18 mouse cellular contexts compared by ENCODE assay signal in genomic region chr11:61981285-61981684, GRCm38 (mm10). TPM values are rescaled to one million over a fixed set of nuclear protein-coding genes. Genes with fewer than 3 reads are reported as not detected.
DNase-seq lines count a peak whose midpoint lies in the region; ATAC-seq and TF ChIP-seq lines count a peak whose summit lies in the region.
"Had no signal": no experiment of that assay in that cellular context is flagged by ENCODE, and none has a peak within 500 bp of the region (broad histone marks: within the 10 kb centered on the region; RNA-seq: fewer than 3 reads in every experiment).

No protein-coding gene starts in this region.

- H3K4me2 ChIP-seq in liver, embryonic 14.5 days (ENCODE audit: low read depth) = no peak overlapping the region
- H3K4me2 ChIP-seq: embryonic facial prominence, embryonic 13.5 days; heart, embryonic 12.5 days; midbrain, embryonic 11.5 days had no signal

- DNase-seq in kidney, adult 2 months = no peak
- no peak for DNase-seq in kidney, adult 18-20 months
- DNase-seq in A20 (ENCODE audit: low read depth, low spot score) (peak; percentile 37), MEL (ENCODE audit: low read depth, low spot score) (peak; percentile 64)
- DNase-seq in liver, embryonic 14.5 days (ENCODE audit: low read depth in 3 of 3, low spot score in 3 of 3) = no peak
- no peak for DNase-seq in left cerebral cortex, postnatal 10 days (ENCODE audit: extremely low spot score in 1 of 2, low spot score in 2 of 2)
- no peak for DNase-seq in B cell, adult 2 months
- DNase-seq in layer of hippocampus, postnatal 25 days (ENCODE audit: extremely low spot score in 1 of 2, low spot score in 1 of 2) = no peak
- DNase-seq: adrenal gland, adult 8-10 months; cerebellum, adult 2 months; kidney, postnatal 36 days; thymus, adult 18-20 months had no signal

- no peak overlapping the region for H3K9ac ChIP-seq in MEL (ENCODE audit: control insufficient read depth, low read depth, low read length, poor library complexity, severe bottlenecking)
- H3K9ac ChIP-seq in liver, embryonic 14.5 days (replicated peaks) = no peak overlapping the region
- H3K9ac ChIP-seq: embryonic facial prominence, embryonic 13.5 days; heart, embryonic 12.5 days had no signal

- intact Hi-C loops in left cerebral cortex, postnatal 10 days (cut with DNase I) = no loop called here

- 0 out of 2 replicates have a peak, but pooled peaks have one; percentile 2 for TF ChIP-seq CTCF in kidney, adult 2 months (conservative IDR thresholded peaks at IDR 0.05; ENCODE audit: insufficient read depth, insufficient read length, low read depth, low read length)
- peak; percentile 60 to 69 (median 61) for TF ChIP-seq CTCF in MEL (IDR thresholded peaks at IDR 0.05 in 2 of 3, conservative IDR thresholded peaks at IDR 0.05 in 1 of 3; ENCODE audit: control insufficient read depth in 1 of 3, insufficient read depth in 1 of 3, low read depth in 2 of 3, low read length in 3 of 3, poor library complexity in 1 of 3, severe bottlenecking in 1 of 3)
- TF ChIP-seq CTCF in liver, embryonic 14.5 days (IDR thresholded peaks at IDR 0.05; ENCODE audit: low read depth) = peak; percentile 64

- H3K9me3 ChIP-seq in MEL (replicated peaks; ENCODE audit: insufficient read depth, low read length) = no peaks in the 10 kb centered on the region
- H3K9me3 ChIP-seq in liver, embryonic 14.5 days (ENCODE audit: control insufficient read depth, low read length) = no peaks in the 10 kb centered on the region
- H3K9me3 ChIP-seq: embryonic facial prominence, embryonic 13.5 days; forebrain, embryonic 10.5 days had no signal

- no peaks in the 10 kb centered on the region for H3K4me1 ChIP-seq in kidney, adult 2 months (ENCODE audit: control insufficient read depth, insufficient read depth, low read length)
- H3K4me1 ChIP-seq in MEL (ENCODE audit: control insufficient read depth in 1 of 2, insufficient read depth in 2 of 2, low read length in 2 of 2) = peaks cover 9 to 13% of the 10 kb centered on the region in 2 experiments
- peaks cover 3 to 9% of the 10 kb centered on the region in 2 experiments; a peak in 3 of 4 replicates for H3K4me1 ChIP-seq in liver, embryonic 14.5 days (replicated peaks; ENCODE audit: control insufficient read depth in 2 of 2, insufficient read depth in 2 of 2, low read length in 1 of 2)
- H3K4me1 ChIP-seq: forebrain, embryonic 10.5 days; heart, embryonic 12.5 days had no signal

- no peaks in the 10 kb centered on the region; the same call in 1 of the 2 replicates for H3K79me2 ChIP-seq in MEL (ENCODE audit: control insufficient read depth, insufficient read depth, low read length, poor library complexity)

- no peaks in the 10 kb centered on the region for H3K27me3 ChIP-seq in kidney, adult 2 months (replicated peaks; ENCODE audit: control insufficient read depth, insufficient read depth, low read length)
- no peaks in the 10 kb centered on the region for H3K27me3 ChIP-seq in MEL (ENCODE audit: control insufficient read depth in 1 of 2, insufficient read depth in 2 of 2, low read length in 2 of 2)
- H3K27me3 ChIP-seq in liver, embryonic 14.5 days (ENCODE audit: control insufficient read depth, insufficient read depth, low read length) = no peaks in the 10 kb centered on the region
- H3K27me3 ChIP-seq: embryonic facial prominence, embryonic 13.5 days; heart, embryonic 12.5 days had no signal

- TF ChIP-seq EP300 in MEL (IDR thresholded peaks at IDR 0.05; ENCODE audit: low read depth in 1 of 2, low read length in 2 of 2) = no peak
- no peak for TF ChIP-seq EP300 in liver, embryonic 14.5 days (IDR thresholded peaks at IDR 0.05; ENCODE audit: low read depth)

- H3K4me3 ChIP-seq in kidney, adult 2 months (ENCODE audit: insufficient read depth, low read depth, low read length) = no peak overlapping the region
- H3K4me3 ChIP-seq in MEL (ENCODE audit: control insufficient read depth in 1 of 2, insufficient read depth in 1 of 2, low read depth in 2 of 2, low read length in 2 of 2) = no peak overlapping the region
- no peak overlapping the region for H3K4me3 ChIP-seq in liver, embryonic 14.5 days (ENCODE audit: insufficient read depth in 1 of 2, low read depth in 2 of 2, low read length in 2 of 2)
- H3K4me3 ChIP-seq: embryonic facial prominence, embryonic 13.5 days; forebrain, embryonic 10.5 days; heart, embryonic 12.5 days; myocyte had no signal

- H3K27ac ChIP-seq in kidney, adult 2 months (ENCODE audit: insufficient read depth, low read depth, low read length) = no peak overlapping the region
- no peak overlapping the region for H3K27ac ChIP-seq in MEL (ENCODE audit: control insufficient read depth, low read depth, low read length)
- H3K27ac ChIP-seq in liver, embryonic 14.5 days = no peak overlapping the region
- H3K27ac ChIP-seq: embryonic facial prominence, embryonic 13.5 days; forebrain, embryonic 10.5 days had no signal

- 75% methylated on average over 2 of the region's 2 CpGs for WGBS in kidney, adult 2 months
- WGBS in liver, embryonic 14.5 days (ENCODE audit: insufficient replicate concordance) = 68% methylated on average over 2 of the region's 2 CpGs

- TF ChIP-seq RAD21 in MEL (IDR thresholded peaks at IDR 0.05; ENCODE audit: low read depth, low read length) = peak; percentile 50

- no peak for TF ChIP-seq POLR2A in kidney, adult 2 months (IDR thresholded peaks at IDR 0.05; ENCODE audit: low read depth, low read length)
- TF ChIP-seq POLR2A in MEL (IDR thresholded peaks at IDR 0.05; ENCODE audit: control insufficient read depth in 1 of 2, insufficient read depth in 1 of 2, low read depth in 1 of 2, low read length in 2 of 2, poor library complexity in 1 of 2) = no peak

- no peaks in the 10 kb centered on the region for H3K36me3 ChIP-seq in kidney, adult 2 months (ENCODE audit: control insufficient read depth, insufficient read depth, low read length)
- peaks cover 0 to 13% of the 10 kb centered on the region in 2 experiments; a peak in 2 of 4 replicates for H3K36me3 ChIP-seq in MEL (ENCODE audit: control insufficient read depth in 1 of 2, insufficient read depth in 2 of 2, low read length in 2 of 2)
- no peaks in the 10 kb centered on the region; the same call in 1 of the 2 replicates for H3K36me3 ChIP-seq in liver, embryonic 14.5 days (replicated peaks; ENCODE audit: control insufficient read depth, insufficient read depth, low read depth)
- H3K36me3 ChIP-seq: embryonic facial prominence, embryonic 13.5 days; forebrain, embryonic 10.5 days; heart, embryonic 12.5 days had no signal

- peak; percentile 48; the same call in 1 of the 2 replicates for ATAC-seq in liver, embryonic 14.5 days (ENCODE audit: insufficient read depth)
- ATAC-seq: CD4-positive, CD25-positive, alpha-beta regulatory T cell, adult 4 months had no signal

TF ChIP-seq in MEL, 35 proteins besides CTCF, POLR2A, EP300 and RAD21:
- TF ChIP-seq SMC3 (IDR thresholded peaks at IDR 0.05; ENCODE audit: low read depth, low read length) (peak; percentile 63), MXI1 (IDR thresholded peaks at IDR 0.05; ENCODE audit: low read depth, low read length) (no peak), SIN3A (IDR thresholded peaks at IDR 0.05; ENCODE audit: low read length) (no peak), GATA1 (IDR thresholded peaks at IDR 0.05; ENCODE audit: low read depth, low read length) (no peak), E2F4 (IDR thresholded peaks at IDR 0.05; ENCODE audit: borderline replicate concordance, low read depth, low read length) (no peak)

RNA-seq across cellular contexts. Expression of gene Specc1, which starts 24.7 kb away (rescaled TPM):
- polyA plus RNA-seq in kidney, adult 2 months (2012; rRNA removed) = 9.2 and 9.7 TPM in 2 replicates
- total RNA-seq in MEL (2012; rRNA removed) = 2.3 and 2.5 TPM in 2 replicates
- 1 to 10 TPM in 1 of 2 experiments, not detected in 1; 5.8 TPM for polyA plus RNA-seq in MEL (2012; ENCODE audit: insufficient read depth in 1 of 2, insufficient read length in 2 of 2, low read depth in 1 of 2, low replicate concordance in 2 of 2, missing spikeins in 1 of 2)
- 23.5 and 26.2 TPM in 2 replicates for polyA plus RNA-seq in liver, embryonic 14.5 days (2012; rRNA removed)
- polyA plus RNA-seq in liver, embryonic 14.5 days (2014; fragmentation: Nextera tagmentation; extraction: Ambion mirVana) = 40.5 and 43.5 TPM in 2 replicates
- total RNA-seq in left cerebral cortex, postnatal 10 days (2021) = 10 to 100 TPM; 31.0 to 31.1 TPM
- total RNA-seq in layer of hippocampus, postnatal 25 days (2021) = 10 to 100 TPM; 83.0 to 89.6 TPM

RNA-seq across cellular contexts. Expression of gene Akap10, which starts 51.2 kb away (rescaled TPM):
- 13.9 and 17.2 TPM in 2 replicates for polyA plus RNA-seq in kidney, adult 2 months (2012; rRNA removed)
- 20.1 and 21.7 TPM in 2 replicates for total RNA-seq in MEL (2012; rRNA removed)
- polyA plus RNA-seq in MEL (2012; ENCODE audit: insufficient read depth in 1 of 2, insufficient read length in 2 of 2, low read depth in 1 of 2, low replicate concordance in 2 of 2, missing spikeins in 1 of 2) = 10 to 100 TPM in 1 of 2 experiments, not detected in 1; 17.7 TPM
- polyA plus RNA-seq in liver, embryonic 14.5 days (2012; rRNA removed) = 5.4 and 6.5 TPM in 2 replicates
- polyA plus RNA-seq in liver, embryonic 14.5 days (2014; fragmentation: Nextera tagmentation; extraction: Ambion mirVana) = 5.7 and 6.3 TPM in 2 replicates
- total RNA-seq in left cerebral cortex, postnatal 10 days (2021) = 10 to 100 TPM; 28.4 to 31.2 TPM
- total RNA-seq in layer of hippocampus, postnatal 25 days (2021) = 10 to 100 TPM; 30.9 to 36.5 TPM

Comparison
In these comparisons a context has a peak if more than half of its experiments do, and no peak if none do; other contexts are left out.
1. DNase-seq: peak in A20 (single experiment) and MEL (single experiment); none in kidney, adult 2 months (single experiment), kidney, adult 18-20 months (single experiment), liver, embryonic 14.5 days (0 of 3), left cerebral cortex, postnatal 10 days (0 of 2), B cell, adult 2 months (0 of 2) and layer of hippocampus, postnatal 25 days (0 of 2).
2. CTCF ChIP-seq: peak in every context shown above with its lines; median percentile 64 in liver, embryonic 14.5 days; 61 in MEL; 2 in kidney, adult 2 months.